Mouse (Mus musculus) heart, postnatal 0 days (tissue): ENCODE results near the gene Arhgap32. TPM values are rescaled to one million over a fixed set of nuclear protein-coding genes. Genes with fewer than 3 reads are reported as not detected.

Source experiments
- ATAC-seq: fragments of 200-750 bp; cut with Nextera tagmentation; 2 replicates; pipeline ENCODE4 v1.8.0; 2017; ENCODE audit warnings: low read depth, moderate number of reproducible peaks, moderate library complexity; ENCODE audit not compliant: insufficient read depth
- DNase-seq: peaks from one replicate; pipeline ENCODE4 v3.0.0-alpha.2; 2016; ENCODE audit warnings: low spot score
- H3K27ac ChIP-seq: fragments of 300-500 bp; sonication (generic); 2 replicates; pipeline ENCODE4 v1.5.1; 2014; ENCODE audit warnings: low read depth, mild to moderate bottlenecking
- H3K27me3 ChIP-seq: fragments of 300-500 bp; sonication (generic); 2 replicates; pipeline ENCODE4 v1.6.1; 2014; ENCODE audit warnings: low read length, mixed read lengths; ENCODE audit not compliant: control insufficient read depth, insufficient read depth
- H3K36me3 ChIP-seq: fragments of 300-500 bp; sonication (generic); replicated peaks from 2 replicates; pipeline ENCODE4 v1.6.1; 2014; ENCODE audit warnings: low read length, mixed read lengths; ENCODE audit not compliant: control insufficient read depth, insufficient read depth
- H3K4me1 ChIP-seq: fragments of 300-500 bp; sonication (generic); 2 replicates; pipeline ENCODE4 v1.6.1; 2014; ENCODE audit warnings: antibody characterized with exemption; ENCODE audit not compliant: control insufficient read depth, insufficient read depth
- H3K4me2 ChIP-seq: fragments of 300-500 bp; sonication (generic); 2 replicates; pipeline ENCODE4 v1.6.1; 2014; ENCODE audit warnings: low read depth, mild to moderate bottlenecking, low read length, moderate library complexity
- H3K4me3 ChIP-seq: fragments of 300-500 bp; sonication (generic); 2 replicates; pipeline ENCODE4 v1.5.1; 2014; ENCODE audit warnings: low read depth, low read length
- H3K9ac ChIP-seq: fragments of 300-500 bp; sonication (generic); replicated peaks from 2 replicates; pipeline ENCODE4 v1.6.1; 2014; ENCODE audit warnings: low read depth, low read length, mixed read lengths
- H3K9me3 ChIP-seq: fragments of 300-500 bp; sonication (generic); replicated peaks from 2 replicates; pipeline ENCODE4 v1.6.1; 2016; ENCODE audit warnings: low read length; ENCODE audit not compliant: control insufficient read depth
- CTCF ChIP-seq: IDR thresholded peaks from 2 replicates; pipeline ENCODE4 v1.5.1; 2016; ENCODE audit warnings: antibody characterized with exemption, control low read depth, low read depth
- EP300 ChIP-seq: IDR thresholded peaks from 2 replicates; pipeline ENCODE4 v1.6.1; 2016; ENCODE audit warnings: antibody characterized with exemption, low read depth
- WGBS: fragments of 180-500 bp; shearing (Covaris S2); extraction: QIAGEN DNeasy Blood & Tissue Kit; methylation state at CpG from one replicate; pipeline ENCODE4 v1.1.7; 2014; 5-methylcytosine and 5-hydroxymethylcytosine counted together
- polyA plus RNA-seq: library from polyadenylated mRNA; unstranded; fragments of >200 nt; fragmentation: Nextera tagmentation; extraction: Ambion mirVana; gene quantifications from 2 replicates; pipeline ENCODE4 v1.2.1, GENCODE M21; 2015
- total RNA-seq: library from RNA; depleted of rRNA; stranded (reverse); fragments of >200 nt; gene quantifications from 2 replicates; pipeline ENCODE4 v1.2.3, GENCODE M21; 2014; ENCODE audit warnings: low replicate concordance

Gene Arhgap32
- total and polyA plus RNA-seq, 2 experiments from 2014 or later, result 1.8 to 9.0 TPM

GRCm38 (mm10) chr9:32146257-32146996 lies 30.5 kb downstream of the Arhgap32 start:
- H3K27ac ChIP-seq, result peak overlapping the region; percentile 83
- 33% methylated on average over 12 of the region's 12 CpGs for WGBS
- ATAC-seq, result peak; percentile 74
- no peaks in the 10 kb centered on the region for H3K27me3 ChIP-seq
- no peaks in the 10 kb centered on the region for H3K9me3 ChIP-seq
- H3K4me3 ChIP-seq, result no peak overlapping the region
- peak overlapping the region; percentile 44 for H3K4me2 ChIP-seq
- no peak for TF ChIP-seq CTCF
- TF ChIP-seq EP300, result no peak
- no peaks in the 10 kb centered on the region for H3K36me3 ChIP-seq
- peak overlapping the region; percentile 19; the same call in 1 of the 2 replicates for H3K9ac ChIP-seq
- peak; percentile 50 for DNase-seq
- peaks cover 26% of the 10 kb centered on the region for H3K4me1 ChIP-seq

DNA sequence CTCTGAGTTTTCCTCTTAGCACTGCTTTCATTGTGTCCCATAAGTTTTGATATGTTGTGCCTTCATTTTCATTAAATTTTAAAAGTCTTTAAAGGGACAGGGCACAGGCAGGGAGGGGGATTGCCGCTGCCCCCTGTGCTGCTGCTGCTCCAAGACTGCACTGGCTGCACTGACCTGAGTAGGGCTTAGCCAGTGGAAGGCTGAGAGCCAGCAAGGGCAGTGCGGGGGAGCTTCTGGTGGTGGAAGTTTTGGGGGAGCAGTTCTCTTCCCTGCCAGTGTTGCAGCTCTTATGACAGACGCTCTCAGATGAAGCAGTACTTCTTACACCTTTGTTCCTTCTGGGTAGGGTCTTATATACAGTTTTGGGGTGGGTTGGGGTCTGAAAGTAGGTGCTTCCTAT lies 33.3 kb downstream of the Arhgap32 start:
- 81% methylated on average over 3 of the region's 3 CpGs for WGBS
- Histone ChIP-seq H3K36me3 (no peaks in the 10 kb centered on the region), H3K4me3 (no peak overlapping the region), H3K9me3 (no peaks in the 10 kb centered on the region), H3K4me1 (peaks cover 20% of the 10 kb centered on the region; the same call in 1 of the 2 replicates), H3K27ac (no peak overlapping the region), H3K9ac (no peak overlapping the region), H3K4me2 (no peak overlapping the region), H3K27me3 (no peaks in the 10 kb centered on the region)
- DNase-seq (no peak), ATAC-seq (no peak)
- TF ChIP-seq EP300, result no peak
- TF ChIP-seq CTCF, result no peak

DNA sequence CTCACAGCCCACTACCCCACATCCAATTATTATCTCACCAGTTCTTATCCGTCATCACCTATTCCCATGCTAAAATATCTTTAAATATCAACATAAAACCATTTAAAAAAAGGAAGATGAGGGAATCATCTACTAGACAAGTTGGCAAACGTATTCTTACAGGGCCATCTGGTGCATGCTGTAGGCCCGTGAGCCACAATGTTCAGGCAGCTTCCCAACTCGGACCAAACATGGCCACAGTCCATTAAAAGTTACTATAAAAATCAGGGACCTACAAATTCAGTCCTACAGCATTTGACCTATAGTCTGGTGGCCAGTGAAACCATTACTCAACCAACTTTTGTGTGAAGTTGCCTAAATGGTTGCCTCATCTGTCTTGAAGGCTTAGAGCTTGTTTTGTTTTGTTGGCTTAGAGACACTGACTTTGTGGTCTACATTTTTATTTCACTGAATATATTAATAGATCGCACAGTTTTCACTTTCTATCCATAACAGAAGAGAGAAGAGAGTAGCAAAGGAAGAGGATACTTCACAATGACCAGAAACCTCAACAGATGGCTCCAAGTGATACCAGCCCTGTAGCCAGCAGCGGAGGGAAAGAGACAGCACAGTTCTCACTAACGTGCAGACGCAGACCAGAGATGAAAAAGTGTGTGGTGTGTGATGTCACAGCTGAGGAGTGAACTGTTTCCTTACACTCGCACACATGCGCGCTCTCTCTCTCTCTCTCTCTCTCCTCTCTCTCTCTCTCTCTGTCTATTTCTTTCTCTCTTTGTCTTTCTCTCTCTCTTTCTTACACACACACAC lies 34.1 kb downstream of the Arhgap32 start:
- no peak overlapping the region for H3K9ac ChIP-seq
- H3K9me3 ChIP-seq, result no peaks in the 10 kb centered on the region
- DNase-seq (no peak), ATAC-seq (no peak)
- peaks cover 20% of the 10 kb centered on the region; the same call in 1 of the 2 replicates for H3K4me1 ChIP-seq
- no peaks in the 10 kb centered on the region for H3K27me3 ChIP-seq
- H3K4me3 ChIP-seq, result no peak overlapping the region
- 81% methylated on average over 11 of the region's 11 CpGs for WGBS
- no peaks in the 10 kb centered on the region for H3K36me3 ChIP-seq
- H3K4me2 ChIP-seq, result no peak overlapping the region
- TF ChIP-seq EP300 (no peak), CTCF (no peak)
- H3K27ac ChIP-seq, result no peak overlapping the region

GRCm38 (mm10) chr9:32154727-32155371 lies 38.9 kb downstream of the Arhgap32 start:
- WGBS, result 70% methylated on average over 3 of the region's 3 CpGs
- no peaks in the 10 kb centered on the region for H3K9me3 ChIP-seq
- DNase-seq (no peak), ATAC-seq (no peak)
- no peak overlapping the region for H3K4me2 ChIP-seq
- H3K27me3 ChIP-seq, result no peaks in the 10 kb centered on the region
- no peak overlapping the region for H3K27ac ChIP-seq
- H3K4me1 ChIP-seq, result no peaks in the 10 kb centered on the region
- H3K9ac ChIP-seq, result no peak overlapping the region
- no peaks in the 10 kb centered on the region for H3K36me3 ChIP-seq
- no peak overlapping the region for H3K4me3 ChIP-seq
- TF ChIP-seq EP300 (no peak), CTCF (no peak)

DNA sequence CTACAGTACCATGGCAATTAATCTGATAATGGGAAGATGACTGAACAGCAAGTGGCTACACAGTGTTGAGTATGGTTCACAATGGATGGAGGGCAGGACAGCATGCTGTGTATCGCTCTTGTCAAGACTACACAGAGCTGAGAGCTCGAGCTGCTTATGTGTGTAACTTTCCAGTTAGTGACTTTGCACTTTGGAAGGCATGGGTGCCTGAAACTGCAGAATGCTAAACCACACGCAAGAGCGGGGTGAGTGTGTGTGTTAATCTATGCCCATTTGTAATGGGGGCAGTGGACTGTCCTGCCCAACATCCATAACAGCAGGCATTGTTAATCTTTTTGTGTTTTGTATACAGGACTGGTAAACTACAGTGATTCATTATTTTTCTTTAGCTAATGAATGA lies 40.8 kb downstream of the Arhgap32 start:
- H3K36me3 ChIP-seq, result no peaks in the 10 kb centered on the region
- H3K4me1 ChIP-seq, result peaks cover 3% of the 10 kb centered on the region; the same call in 1 of the 2 replicates
- no peak overlapping the region for H3K9ac ChIP-seq
- DNase-seq (no peak), ATAC-seq (no peak)
- WGBS, result 75% methylated on average over 4 of the region's 4 CpGs
- H3K9me3 ChIP-seq, result no peaks in the 10 kb centered on the region
- H3K4me2 ChIP-seq, result no peak overlapping the region
- no peaks in the 10 kb centered on the region for H3K27me3 ChIP-seq
- H3K27ac ChIP-seq, result no peak overlapping the region
- no peak overlapping the region for H3K4me3 ChIP-seq
- TF ChIP-seq CTCF (no peak), EP300 (no peak)
